Mouse (Mus musculus): ENCODE measurements around the gene Psmc6. TPM values are rescaled to one million over a fixed set of nuclear protein-coding genes. Genes with fewer than 3 reads are reported as not detected.

The Psmc6 gene
- total RNA-seq, 2 experiments from 2014 or later, result 116 to 134 TPM

DNA sequence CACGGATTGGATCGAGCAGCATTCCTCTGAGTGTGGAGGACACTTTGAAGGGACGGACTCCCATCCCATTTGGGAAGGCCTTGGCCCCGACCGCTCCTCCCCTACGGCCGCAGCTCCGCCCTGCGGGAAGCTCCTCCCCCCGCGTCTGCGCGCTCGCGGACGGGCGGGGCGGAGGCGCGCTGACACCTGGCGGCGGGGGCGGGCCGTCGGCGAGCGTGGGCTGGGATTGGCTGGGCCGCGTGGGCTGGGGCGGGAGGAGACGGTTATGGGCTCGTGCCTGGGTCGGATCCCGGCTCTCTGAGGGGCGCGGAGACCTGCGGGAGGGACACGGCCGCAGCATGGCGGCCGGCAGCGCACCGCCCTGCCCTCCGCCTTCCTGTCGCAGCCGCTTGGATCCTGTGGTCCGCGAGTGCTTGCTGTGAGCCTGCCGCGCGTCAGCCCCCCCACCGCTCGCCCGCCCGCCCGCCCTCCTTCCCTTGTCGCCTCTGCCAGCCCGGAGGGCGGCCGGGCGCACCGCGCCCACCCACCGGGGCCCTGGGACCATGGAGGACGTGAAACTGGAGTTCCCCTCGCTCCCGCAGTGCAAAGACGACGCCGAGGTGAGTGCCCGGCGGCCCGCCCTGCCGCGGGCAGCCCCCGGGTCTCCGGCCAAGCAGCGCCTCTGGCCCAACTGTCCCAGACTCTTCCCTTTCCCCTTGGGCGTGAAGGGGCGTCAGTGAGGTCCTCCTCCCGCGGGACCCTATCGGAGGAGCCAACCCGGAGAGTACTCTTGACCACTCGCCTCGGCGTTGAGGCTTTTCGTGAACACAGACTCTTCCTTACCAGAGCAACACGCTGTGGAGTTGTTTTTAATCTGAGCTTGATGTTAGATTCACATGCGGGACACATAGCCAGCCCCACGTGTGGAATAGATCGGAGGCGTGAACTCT, 21.6 kb downstream of the Psmc6 start, which contains the start of gene Styx:
Gene Styx (plus strand): TSS at position 163 of the 929 bp plus-strand sequence.
- DNase-seq (ENCODE audit: low spot score in 2 of 2), result peak; percentile 96 to 97

DNA sequence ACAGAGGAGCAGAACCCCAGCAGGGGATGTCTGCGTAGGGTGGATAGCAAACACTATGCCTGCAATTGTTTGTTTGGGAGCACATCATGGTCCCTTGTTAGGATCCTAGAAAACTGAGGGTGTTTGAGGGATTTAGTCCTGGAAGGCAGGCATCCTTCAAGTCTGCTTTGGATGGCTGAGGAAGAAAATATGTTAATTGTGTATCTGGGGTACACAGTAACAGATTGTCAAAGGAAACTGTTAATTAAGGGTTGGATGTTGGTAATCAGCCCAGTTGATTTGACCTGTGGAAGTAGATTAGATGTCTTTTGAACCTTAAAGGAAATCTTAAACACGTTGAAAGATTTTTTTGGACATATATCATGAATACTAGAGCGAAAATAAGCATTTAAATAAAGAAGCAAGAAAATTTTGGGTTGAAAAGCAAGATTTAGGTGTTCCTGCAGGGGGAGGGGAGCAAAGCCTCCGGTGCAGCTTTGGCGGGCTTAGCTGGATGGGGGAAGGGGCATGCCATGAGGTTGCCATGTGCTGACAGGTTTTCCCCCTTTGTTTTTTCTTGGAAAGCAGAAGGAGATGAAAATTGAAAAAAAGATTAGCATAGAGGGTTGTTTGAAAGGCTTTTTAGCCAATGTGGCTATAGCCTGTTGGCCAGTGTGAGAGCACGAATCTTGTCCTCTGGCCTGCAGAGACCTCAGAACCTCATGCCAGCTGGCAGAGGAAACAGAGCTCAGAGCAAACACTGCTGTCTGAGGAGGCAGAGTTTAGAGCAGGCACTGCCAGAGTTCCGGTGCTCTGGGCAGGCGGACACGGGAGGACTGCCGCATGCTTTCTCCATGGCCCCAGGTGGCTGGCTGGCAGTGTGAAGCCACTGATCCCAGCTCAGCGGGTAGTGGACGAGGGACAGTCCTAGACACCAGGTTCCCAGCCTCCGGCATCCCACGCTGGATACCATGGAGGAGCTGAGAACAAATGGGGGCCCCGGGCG, 34.9 kb downstream of the Psmc6 start:
- peak in 1 of 2 experiments; percentile 30 for DNase-seq (ENCODE audit: low spot score in 2 of 2)

DNA sequence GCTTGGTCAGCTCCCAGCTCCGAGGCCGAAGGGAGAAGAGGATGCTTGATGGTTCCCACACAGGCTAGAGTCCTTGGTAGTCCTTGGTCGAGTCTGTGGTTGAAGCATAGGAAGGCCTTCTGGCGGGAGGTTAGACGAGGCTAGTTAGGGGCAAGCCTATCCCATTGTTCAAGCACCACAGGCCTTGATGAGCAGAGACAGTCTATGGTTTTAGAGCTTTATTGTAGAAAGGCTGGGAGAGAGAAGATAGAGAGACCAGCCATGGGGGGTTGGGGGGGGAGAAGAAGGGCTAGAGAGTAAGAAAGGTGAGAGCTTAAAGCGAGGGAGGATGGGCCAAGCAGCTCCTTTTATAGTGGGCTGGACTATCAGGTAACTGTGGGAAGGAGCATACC, 35.6 kb downstream of the Psmc6 start:
- DNase-seq (ENCODE audit: low spot score in 2 of 2), result no peak

- no peak for DNase-seq (ENCODE audit: low spot score in 2 of 2)
Measured at GRCm38 (mm10) chr14:45378771-45379170, 49.2 kb downstream of the Psmc6 start.

DNA sequence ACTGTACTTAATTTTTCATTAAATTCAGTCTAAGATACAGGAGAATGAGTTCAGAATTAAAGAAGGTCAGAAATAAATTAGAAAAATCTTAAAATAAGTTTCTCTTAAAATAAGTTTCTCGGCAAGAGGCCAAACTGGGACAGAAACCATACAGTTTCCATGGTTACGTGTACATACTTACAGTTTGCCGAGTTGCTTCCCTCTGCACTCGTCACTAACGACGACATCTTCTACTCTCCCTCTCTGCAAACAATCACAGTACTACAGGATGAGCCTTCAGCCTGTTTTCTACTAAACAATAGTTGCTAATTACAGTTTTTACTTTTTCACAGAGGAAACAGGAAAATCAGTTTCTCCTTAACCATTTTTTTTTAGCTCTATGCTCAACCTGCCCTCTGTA, 51.2 kb downstream of the Psmc6 start:
- DNase-seq (ENCODE audit: low spot score in 2 of 2), result no peak

DNA sequence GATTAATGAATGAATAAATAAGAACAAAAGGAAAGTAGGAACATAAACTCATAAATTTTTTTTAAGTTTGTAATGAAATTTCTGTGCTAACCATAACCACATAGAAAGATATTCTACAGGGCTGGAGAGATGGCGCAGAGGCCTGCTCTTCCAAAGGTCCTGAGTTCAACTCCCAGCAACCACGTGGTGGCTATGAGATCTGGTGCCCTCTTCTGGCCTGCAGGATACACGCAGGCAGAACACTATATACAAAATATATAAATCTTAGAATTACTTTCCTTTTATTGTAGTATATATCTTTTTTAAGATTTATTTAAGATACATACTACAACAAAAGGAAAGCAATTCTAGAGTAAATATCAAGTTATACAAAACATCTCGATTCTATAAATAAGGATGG, 53.3 kb downstream of the Psmc6 start:
- DNase-seq (ENCODE audit: low spot score in 2 of 2), result no peak

DNA sequence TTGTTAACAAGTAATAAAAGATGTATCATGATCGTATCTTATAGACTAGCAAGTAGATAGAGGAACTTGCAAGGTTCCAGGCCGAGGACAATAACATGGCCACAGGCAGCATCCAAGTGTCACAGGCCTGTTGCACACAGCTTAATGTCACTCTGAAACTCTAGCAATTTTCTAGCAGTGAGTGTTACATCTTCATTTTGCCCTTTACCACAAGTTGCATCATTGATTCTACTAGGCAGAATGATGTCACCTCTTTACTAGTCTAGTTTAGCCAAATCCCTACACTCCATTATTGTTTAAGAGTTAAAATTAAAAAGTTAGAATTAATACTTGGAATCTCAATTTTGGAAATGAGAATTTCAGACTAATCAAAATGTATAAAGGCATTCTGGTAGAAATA, 56.0 kb downstream of the Psmc6 start:
- DNase-seq (ENCODE audit: low spot score in 2 of 2), result no peak

DNA sequence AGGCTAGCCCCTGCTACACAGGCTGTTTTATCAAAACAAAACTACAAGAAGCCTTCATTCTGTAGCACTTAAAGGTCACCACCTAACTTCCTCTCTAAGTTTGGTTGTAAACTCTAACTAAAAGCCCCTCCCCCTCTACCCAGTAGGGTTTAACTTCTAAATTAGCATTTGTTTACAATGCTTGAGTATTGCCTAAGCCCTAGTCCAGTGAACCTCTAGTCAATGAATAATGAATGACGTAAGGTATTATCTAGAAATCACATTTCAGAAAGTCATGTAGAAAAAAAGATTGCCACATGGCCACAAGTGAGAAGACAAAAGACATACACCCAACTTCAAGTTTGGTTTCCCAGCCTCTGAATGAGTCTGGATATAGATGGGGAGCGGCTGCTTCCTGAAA, 57.9 kb downstream of the Psmc6 start:
- no peak for DNase-seq (ENCODE audit: low spot score in 2 of 2)

DNA sequence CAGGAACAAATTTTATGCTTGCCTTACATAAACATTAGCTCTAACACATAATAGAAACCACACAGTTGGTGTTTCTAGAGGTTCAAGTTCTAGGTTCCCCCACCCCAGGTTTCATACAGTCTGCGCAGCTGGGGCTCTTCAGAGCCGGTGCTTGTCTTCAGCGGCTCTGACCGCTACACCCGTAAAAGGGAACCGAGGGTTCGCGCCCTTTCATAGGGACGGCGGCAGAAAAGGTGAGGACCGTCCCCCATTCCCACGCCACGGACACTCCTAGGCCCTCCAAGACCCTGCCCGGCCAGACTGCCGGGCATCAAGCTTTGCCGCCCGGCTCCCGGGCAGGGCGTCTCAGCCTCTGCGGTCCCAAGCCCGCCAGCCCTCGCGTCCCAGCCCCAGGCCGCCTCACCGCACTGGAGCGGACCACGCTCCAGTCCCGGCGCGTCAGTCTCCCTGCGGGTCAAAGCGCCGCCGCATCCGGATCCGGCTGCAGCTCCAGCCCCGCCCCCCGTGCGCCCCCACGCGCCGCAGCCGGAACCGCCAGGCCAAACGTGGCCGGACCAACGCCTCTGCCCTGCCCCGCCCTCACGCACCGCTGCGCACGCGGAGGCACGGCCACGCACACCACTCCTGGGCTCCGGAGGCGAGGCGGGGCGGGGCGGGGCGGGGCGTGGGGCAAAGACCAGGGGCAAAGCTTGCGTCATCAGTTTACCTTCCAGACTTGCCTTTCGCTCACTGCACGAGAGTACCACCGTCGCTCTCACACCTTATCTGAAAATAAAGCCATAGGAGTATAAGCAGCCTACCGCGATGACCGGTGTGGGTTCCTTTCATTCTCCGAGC, 59.0 kb downstream of the Psmc6 start:
- DNase-seq (ENCODE audit: low spot score in 2 of 2), result peak; percentile 91 to 93

DNA sequence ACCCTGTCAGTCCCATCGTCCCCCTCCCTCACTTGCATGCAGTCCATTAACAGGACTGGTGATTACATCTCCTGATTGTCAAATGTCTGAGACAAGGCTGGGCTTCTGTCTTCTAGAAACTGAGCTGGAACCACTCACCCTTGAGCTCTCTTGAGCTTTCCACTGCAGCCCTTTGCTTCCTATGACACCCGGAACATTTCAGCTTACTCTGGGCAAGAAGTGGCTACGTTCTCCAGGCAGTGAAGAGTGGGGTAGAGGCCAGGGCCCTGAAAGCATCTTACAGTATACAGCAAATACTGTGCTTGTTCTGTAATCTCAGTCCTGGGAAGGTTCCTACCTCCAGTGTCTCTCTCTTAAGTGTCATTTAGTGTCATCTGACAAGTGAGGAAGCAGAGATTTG, 59.6 kb downstream of the Psmc6 start:
- DNase-seq (ENCODE audit: low spot score in 2 of 2), result no peak

Other genes starting within 250 kb of the Psmc6 start
- 1 to 10 TPM; 3.0 to 5.0 TPM for gene Gpr137c, start 110.1 kb upstream of the Psmc6 start, total RNA-seq (2021)
- gene Txndc16, start 109.5 kb upstream of the Psmc6 start, total RNA-seq (2021), result 10 to 100 TPM; 13.1 to 14.7 TPM
- 10 to 100 TPM; 11.1 to 16.8 TPM for gene Ero1l, start 11.0 kb upstream of the Psmc6 start, total RNA-seq (2021)
- 10 to 100 TPM; 62.3 to 69.6 TPM for gene Styx, start 21.3 kb downstream of the Psmc6 start, total RNA-seq (2021)
- 10 to 100 TPM; 16.2 to 18.8 TPM for gene Gnpnat1, start 75.1 kb downstream of the Psmc6 start, total RNA-seq (2021)
- gene Fermt2, start 200.3 kb downstream of the Psmc6 start, total RNA-seq (2021), result 100 to 1,000 TPM; 210 to 227 TPM

Measured in gastrocnemius, postnatal 4 days (tissue).